Mouse (Mus musculus): ENCODE measurements around the gene Taf3. TPM values are rescaled to one million over a fixed set of nuclear protein-coding genes. Genes with fewer than 3 reads are reported as not detected.
A peak's percentile ranks its signal among the peaks of the same experiment; 100 is the strongest.

Gene Taf3
- total and polyA plus RNA-seq, 3 experiments: 8.3 to 20.9 TPM; not detected in 1

- TF ChIP-seq NRF1 (IDR thresholded peaks at IDR 0.05; ENCODE audit: insufficient read depth, low read depth, low read length, poor library complexity, severe bottlenecking): no peak
- no peak for TF ChIP-seq ZMIZ1 (IDR thresholded peaks at IDR 0.05; ENCODE audit: low read depth, low read length)
- TF ChIP-seq KAT2A (conservative IDR thresholded peaks at IDR 0.05; ENCODE audit: low read depth, low read length): no peak
Observed at GRCm38 (mm10) chr2:9892541-9892940, 155.9 kb downstream of the Taf3 start (continued).

GRCm38 (mm10) chr2:9890906-9891305 is 157.5 kb downstream of the Taf3 start:
- H3K79me2 ChIP-seq (ENCODE audit: control insufficient read depth, insufficient read depth, low read length, poor library complexity): no peaks in the 10 kb centered on the region
- H3K4me3 ChIP-seq (ENCODE audit: control insufficient read depth in 1 of 2, insufficient read depth in 1 of 2, low read depth in 2 of 2, low read length in 2 of 2): peak overlapping the region in 1 of 2 experiments; percentile 95; a peak in 2 of 4 replicates
- no peak for TF ChIP-seq POLR2AphosphoS5 (IDR thresholded peaks at IDR 0.05; ENCODE audit: borderline replicate concordance, low read depth, low read length)
- TF ChIP-seq E2F4 (IDR thresholded peaks at IDR 0.05; ENCODE audit: borderline replicate concordance, low read depth, low read length): no peak
- no peak for TF ChIP-seq ZKSCAN1 (IDR thresholded peaks at IDR 0.05; ENCODE audit: low read depth, low read length)
- TF ChIP-seq NELFE (IDR thresholded peaks at IDR 0.05; ENCODE audit: low read depth, low read length): no peak
- no peak for TF ChIP-seq ELF1 (IDR thresholded peaks at IDR 0.05; ENCODE audit: low read depth, low read length)
- no peak for TF ChIP-seq ETS1 (IDR thresholded peaks at IDR 0.05; ENCODE audit: low read depth, low read length)
- no peak for TF ChIP-seq USF1 (IDR thresholded peaks at IDR 0.05; ENCODE audit: low read depth, low read length)
- TF ChIP-seq GABPA (IDR thresholded peaks at IDR 0.05; ENCODE audit: low read depth, low read length): no peak
- no peak for TF ChIP-seq JUND (IDR thresholded peaks at IDR 0.05; ENCODE audit: low read depth, low read length)
- no peak for TF ChIP-seq USF2 (IDR thresholded peaks at IDR 0.05; ENCODE audit: borderline replicate concordance in 1 of 2, insufficient read depth in 1 of 2, low read depth in 1 of 2, low read length in 2 of 2)
- TF ChIP-seq RCOR1 (IDR thresholded peaks at IDR 0.05; ENCODE audit: low read depth, low read length): no peak
- no peak for TF ChIP-seq SIN3A (IDR thresholded peaks at IDR 0.05; ENCODE audit: low read length)
- no peak for TF ChIP-seq ZNF384 (IDR thresholded peaks at IDR 0.05; ENCODE audit: low read depth, low read length)
- no peak for TF ChIP-seq HCFC1 (IDR thresholded peaks at IDR 0.05; ENCODE audit: low read depth, low read length)
- no peak for TF ChIP-seq EP300 (IDR thresholded peaks at IDR 0.05; ENCODE audit: low read depth in 1 of 2, low read length in 2 of 2)
- no peak for TF ChIP-seq MXI1 (IDR thresholded peaks at IDR 0.05; ENCODE audit: low read depth, low read length)
- no peak for TF ChIP-seq KAT2A (conservative IDR thresholded peaks at IDR 0.05; ENCODE audit: low read depth, low read length)
- no peak for TF ChIP-seq TBP (IDR thresholded peaks at IDR 0.05; ENCODE audit: low read depth, low read length)
- no peaks in the 10 kb centered on the region for H3K9me3 ChIP-seq (replicated peaks; ENCODE audit: insufficient read depth, low read length)
- H3K27ac ChIP-seq (ENCODE audit: control insufficient read depth, low read depth, low read length): no peak overlapping the region
- DNase-seq (ENCODE audit: low read depth, low spot score): no peak
- no peaks in the 10 kb centered on the region for H3K27me3 ChIP-seq (ENCODE audit: control insufficient read depth in 1 of 2, insufficient read depth in 2 of 2, low read length in 2 of 2)
- no peak overlapping the region for H3K9ac ChIP-seq (ENCODE audit: control insufficient read depth, low read depth, low read length, poor library complexity, severe bottlenecking)
- H3K4me1 ChIP-seq (ENCODE audit: control insufficient read depth in 1 of 2, insufficient read depth in 2 of 2, low read length in 2 of 2): peaks cover 7 to 10% of the 10 kb centered on the region in 2 experiments
- H3K36me3 ChIP-seq (ENCODE audit: control insufficient read depth in 1 of 2, insufficient read depth in 2 of 2, low read length in 2 of 2): peaks cover 0 to 6% of the 10 kb centered on the region in 2 experiments; a peak in 2 of 4 replicates

All from MEL (cell line).